Mouse (Mus musculus): ENCODE results near the gene Sec16b.
A peak's percentile ranks its signal among the peaks of the same experiment; 100 is the strongest.

Gene Sec16b

DNA sequence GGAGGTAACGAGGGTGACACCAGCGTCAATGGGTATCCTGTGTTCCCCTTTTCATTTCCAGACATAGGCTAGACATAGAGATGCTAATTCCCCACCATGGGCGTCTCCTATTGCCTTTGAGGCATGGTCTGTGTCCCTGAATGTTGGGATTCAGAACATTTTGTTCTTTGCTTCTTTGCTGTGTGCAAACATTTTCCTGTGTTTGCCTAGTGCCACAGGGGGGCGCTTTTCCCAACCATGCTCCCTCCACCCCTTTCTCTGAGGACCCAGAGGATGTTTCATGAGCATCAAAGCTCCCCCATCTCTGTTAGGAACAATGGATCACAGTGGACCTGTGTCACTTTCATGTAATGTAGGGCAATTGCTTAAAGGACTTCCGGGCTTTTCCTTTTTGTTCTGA lies 51.6 kb downstream of the Sec16b start:
- no peak for DNase-seq (ENCODE audit: low spot score in 2 of 2)

DNA sequence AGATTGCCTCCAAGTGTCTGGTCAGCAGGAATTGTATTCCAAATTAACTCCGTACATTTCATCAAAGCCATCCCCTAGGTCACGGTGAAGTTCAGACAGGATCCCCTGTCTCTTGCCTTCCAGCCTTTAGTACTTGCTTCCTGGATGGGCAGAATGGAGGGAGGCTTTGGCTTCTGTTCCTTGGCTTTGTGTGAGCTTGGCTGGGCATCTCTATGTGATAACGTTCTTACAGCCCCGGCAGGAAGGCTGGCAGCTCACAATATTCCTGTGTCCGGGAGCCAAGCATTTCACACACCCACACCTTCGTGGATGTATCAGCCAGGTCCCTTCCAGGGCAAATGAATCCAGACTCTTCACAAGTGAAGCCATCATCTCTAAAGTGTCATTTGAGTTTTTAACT lies 53.5 kb downstream of the Sec16b start:
- no peak for DNase-seq (ENCODE audit: low spot score in 2 of 2)

DNA sequence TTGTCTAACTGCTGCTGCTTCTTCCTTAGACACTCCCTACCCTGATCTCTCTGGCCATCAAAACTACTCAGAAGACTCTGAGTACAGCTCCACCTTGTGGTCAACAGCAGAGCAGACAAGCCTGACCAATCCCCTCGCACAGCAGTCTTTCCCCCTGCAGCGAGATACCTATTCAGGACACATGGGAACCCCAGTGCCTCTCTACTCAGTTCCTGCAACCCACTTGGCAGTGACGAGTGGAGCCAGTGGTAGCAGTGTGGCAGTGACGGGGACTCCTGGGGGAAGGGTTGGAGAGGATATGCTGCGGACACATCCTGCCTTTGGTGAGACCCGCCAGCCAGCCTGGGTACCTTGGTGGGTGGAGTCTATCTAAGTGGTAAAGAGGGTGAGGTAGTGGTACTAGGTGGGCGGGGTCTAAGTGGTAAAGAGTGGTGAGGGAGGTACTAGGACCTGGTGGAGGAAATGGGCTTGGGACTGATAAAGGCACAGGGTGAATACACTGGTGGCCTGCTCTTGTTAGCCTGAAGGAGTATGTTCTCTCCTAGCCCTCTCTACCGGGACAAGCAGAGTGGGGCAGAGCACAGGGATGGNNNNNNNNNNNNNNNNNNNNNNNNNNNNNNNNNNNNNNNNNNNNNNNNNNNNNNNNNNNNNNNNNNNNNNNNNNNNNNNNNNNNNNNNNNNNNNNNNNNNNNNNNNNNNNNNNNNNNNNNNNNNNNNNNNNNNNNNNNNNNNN lies 54.3 kb downstream of the Sec16b start:
- peak in 1 of 2 experiments; percentile 26 for DNase-seq (ENCODE audit: low spot score in 2 of 2)

DNA sequence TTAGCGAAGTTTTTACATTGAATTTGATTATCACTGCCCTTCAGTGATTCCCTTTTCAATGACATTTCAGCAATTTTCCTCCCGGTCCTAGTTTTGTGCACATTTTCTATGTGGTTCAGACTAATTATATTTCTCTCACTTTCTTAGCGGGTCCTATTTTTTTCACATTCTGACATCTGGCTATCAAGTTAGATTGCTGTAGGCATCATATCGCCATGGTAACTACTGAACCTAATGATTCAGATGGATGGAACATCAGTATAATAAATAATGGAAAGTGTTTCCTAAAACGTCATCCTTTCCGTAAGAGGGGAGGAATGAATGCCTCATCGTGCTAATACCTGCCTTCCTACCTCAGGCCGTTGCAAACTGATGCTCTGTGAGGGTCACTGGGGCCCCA lies 61.3 kb downstream of the Sec16b start:
- DNase-seq (ENCODE audit: low spot score in 2 of 2): no peak

DNA sequence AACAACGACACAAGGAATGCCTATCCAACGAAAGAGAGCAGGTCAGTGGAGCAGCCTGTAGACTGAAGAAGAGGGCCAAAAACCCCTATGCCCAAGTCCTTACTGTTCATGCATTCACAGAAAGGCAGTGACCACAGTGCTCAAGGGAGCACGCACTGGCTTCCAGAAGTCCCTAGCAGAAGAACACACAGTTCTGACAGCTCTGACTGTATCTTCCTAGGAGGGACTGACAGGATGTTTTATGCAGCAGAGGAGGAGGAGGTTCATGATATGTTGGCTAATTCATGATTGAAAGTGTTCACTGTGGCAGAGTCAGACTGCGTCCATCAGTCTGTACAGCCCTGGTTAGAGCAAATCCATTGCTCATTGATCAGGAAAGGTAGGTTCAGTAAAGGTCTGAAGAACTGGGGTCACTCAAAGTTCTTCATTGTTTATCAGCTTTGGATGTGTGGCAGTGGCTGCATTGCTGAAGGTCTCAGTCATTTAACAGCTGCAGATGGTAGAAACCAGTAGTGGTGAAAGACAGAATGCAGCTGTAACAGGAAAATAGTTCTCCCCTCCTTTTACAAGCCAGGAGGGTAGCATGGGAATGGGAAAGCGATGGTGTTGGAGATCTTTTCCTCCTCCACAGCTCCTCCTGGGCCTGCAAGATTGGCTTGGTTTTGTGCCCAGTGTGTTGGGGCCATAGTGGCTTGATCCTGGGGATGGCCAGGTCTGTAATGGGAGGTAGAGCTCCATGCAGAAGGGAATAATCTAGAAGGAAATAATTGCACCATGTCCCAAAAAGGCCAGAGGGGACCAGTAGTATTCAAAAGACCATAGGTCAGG lies 62.9 kb downstream of the Sec16b start:
- DNase-seq (ENCODE audit: low spot score in 2 of 2): no peak

DNA sequence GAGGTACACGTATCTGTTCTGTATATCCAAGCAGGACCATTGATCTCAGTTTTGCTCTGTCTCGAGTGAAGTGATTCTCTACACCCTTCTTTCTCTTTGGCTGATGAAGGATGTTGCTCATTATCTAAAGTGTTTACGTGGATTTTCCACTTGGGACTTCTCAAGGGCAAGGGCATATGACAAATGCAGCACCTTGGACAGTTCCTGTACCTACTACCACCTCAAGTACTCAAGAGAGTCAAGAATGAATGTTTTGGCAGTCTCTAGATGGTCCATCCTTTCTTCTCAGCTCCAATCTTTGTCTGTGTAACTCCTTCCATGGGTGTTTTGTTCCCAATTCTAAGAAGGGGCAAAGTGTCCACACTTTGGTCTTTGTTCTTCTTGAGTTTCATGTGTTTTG lies 68.8 kb downstream of the Sec16b start:
- no peak for DNase-seq (ENCODE audit: low spot score in 2 of 2)

DNA sequence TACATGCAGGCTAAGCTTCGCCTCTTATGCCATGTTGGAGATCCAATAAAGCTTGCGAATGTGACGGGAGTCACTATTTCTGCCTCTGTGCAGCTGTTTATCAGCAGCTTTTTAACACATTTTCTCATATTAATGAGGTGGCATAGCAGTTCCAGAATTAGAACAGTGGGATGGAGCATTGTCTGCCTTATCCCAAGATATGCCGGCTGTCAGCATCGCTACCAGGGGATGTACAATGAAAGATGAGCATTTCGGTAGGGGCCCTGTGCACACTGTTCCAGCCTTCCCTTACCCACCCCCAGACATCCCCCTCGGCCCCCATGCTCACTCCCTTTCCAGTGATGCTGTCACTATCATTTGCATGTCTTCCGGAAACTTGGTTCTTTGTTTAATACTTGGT lies 71.8 kb downstream of the Sec16b start:
- no peak for DNase-seq (ENCODE audit: low spot score in 2 of 2)

DNA sequence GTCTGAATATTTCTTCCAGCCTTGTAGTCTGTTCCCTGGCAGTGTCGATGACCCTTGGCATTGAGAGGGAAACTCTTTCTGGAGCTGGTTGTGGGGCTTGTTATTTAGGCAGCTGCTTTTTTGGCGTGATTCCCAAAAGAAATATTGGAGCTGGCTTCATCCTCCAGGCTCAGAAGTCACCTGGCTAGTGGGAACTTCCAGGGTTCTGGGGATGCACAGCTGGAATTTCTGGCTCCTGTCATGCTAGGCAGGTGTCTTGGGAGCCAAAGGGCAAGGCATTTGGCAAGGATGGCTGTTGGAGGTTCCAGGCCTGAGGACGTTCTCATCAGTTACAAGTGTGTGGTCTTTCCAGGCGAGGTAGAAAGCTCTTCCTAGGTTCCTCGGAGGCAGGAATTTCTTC lies 80.0 kb downstream of the Sec16b start:
- DNase-seq (ENCODE audit: low spot score in 2 of 2): peak in 1 of 2 experiments; percentile 6

DNA sequence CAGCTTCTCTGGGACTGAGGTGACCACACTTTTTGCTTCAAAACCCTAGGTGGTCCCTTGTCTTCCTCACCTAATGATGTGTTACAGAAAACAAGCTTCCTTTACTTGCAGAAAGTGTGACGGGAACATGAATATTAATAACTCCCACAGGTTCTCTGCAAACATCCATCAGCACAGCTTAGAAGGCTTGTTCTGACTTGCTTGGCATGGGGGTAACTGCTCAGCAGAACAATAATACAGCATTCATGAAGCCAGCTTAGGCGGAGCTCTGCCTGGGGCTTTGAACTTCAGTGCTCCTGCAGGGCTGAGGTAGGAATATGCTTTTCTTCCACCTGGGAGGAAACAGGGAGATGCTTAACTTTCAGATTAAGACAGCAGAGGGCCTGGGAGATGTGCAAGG lies 85.5 kb downstream of the Sec16b start:
- DNase-seq (ENCODE audit: low spot score in 2 of 2): no peak

DNA sequence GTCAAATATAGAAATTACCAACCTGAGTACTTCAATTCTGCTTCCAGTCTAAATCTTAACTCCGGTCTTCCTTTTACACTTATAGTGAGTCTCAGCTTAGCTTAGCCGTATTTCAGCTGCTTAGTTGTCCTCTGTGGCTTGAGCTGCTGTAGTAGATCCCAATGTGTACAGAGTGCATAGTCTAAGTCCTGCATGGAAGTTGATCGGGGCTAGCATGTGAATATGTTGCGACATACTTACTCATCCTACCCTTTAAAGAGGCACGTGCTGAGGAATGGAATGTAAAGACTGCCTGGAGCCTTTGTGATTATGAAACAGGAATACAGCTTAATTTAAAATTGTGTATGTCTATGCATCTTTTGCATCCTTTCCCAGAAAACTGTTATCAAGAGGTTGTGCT lies 88.0 kb downstream of the Sec16b start:
- no peak for DNase-seq (ENCODE audit: low spot score in 2 of 2)

DNA sequence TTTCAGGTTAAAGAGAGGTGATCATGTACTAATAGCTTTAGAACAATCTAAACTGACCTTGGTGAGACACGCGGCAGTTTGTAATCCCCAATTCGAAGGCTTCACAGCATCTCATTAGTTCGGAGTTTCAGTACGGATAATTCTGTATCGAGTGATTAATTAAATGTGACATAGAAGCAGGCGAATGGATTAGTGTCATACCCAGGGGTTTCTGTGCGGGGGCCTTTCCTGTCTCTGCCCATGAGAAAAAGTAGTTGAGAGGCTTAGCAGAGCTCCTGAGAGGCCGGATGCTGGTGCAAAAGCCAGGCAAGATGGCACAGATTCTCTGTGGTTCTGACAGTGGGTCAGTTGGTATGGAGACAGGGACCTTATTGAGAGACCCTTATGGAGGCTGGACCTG lies 88.6 kb downstream of the Sec16b start:
- no peak for DNase-seq (ENCODE audit: low spot score in 2 of 2)

DNA sequence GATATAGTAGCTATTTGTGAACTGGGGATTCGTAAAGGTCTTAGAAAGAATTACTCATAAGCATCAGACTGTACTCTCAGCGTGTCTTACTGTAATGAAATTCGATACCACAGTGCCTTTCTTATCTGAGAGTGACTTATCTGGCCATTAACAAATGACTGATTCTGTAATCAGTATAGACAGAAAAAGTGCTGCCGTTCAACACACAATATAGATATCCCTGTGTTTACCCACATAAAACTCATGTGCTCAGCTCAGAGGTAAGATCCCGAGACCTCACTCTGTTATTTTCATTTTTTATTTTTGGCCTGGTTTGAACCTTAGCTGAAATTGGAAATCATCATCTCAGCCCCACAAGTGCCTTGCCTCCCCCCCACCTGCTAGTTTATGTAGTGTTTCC lies 98.0 kb downstream of the Sec16b start:
- DNase-seq (ENCODE audit: low spot score in 2 of 2): no peak

Data from cerebellum, postnatal 4 days (tissue).